Mouse (Mus musculus): ENCODE results near the gene Slc4a10. TPM values are rescaled to one million over a fixed set of nuclear protein-coding genes. Genes with fewer than 3 reads are reported as not detected.

Gene Slc4a10
- 1.4 TPM for polyA plus RNA-seq (2017; shearing (Covaris generic))

GRCm38 (mm10) chr2:62046421-62046845 lies at the start of gene Slc4a10:
Gene Slc4a10 (plus strand): TSS chr2:62046462.

Other genes with a start within 250 kb of the Slc4a10 start
- 0.17 TPM for gene Tbr1, start 243.5 kb upstream of the Slc4a10 start, polyA plus RNA-seq (2017; shearing (Covaris generic))

Data from CD4-positive, CD25-positive, alpha-beta regulatory T cell, adult 9 weeks (primary cell).